Mouse (Mus musculus) heart, postnatal 10 days (tissue): ENCODE measurements at regions not wholly inside any gene's neighbourhood (a gene's known extent, or its start where the extent isn't known, plus 50 kb on each side); places are given as distances from the start of the nearest gene placed in this dataset.

Experiments
- DNase-seq, 2 experiments: peaks; one replicate each; pipeline ENCODE4 v3.0.0; 2021
- intact Hi-C: fragments of 180-260 bp; cut with DNase I; formaldehyde crosslinking; loops from one replicate; pipeline ENCODE4 v1.15.1; 2025

DNA sequence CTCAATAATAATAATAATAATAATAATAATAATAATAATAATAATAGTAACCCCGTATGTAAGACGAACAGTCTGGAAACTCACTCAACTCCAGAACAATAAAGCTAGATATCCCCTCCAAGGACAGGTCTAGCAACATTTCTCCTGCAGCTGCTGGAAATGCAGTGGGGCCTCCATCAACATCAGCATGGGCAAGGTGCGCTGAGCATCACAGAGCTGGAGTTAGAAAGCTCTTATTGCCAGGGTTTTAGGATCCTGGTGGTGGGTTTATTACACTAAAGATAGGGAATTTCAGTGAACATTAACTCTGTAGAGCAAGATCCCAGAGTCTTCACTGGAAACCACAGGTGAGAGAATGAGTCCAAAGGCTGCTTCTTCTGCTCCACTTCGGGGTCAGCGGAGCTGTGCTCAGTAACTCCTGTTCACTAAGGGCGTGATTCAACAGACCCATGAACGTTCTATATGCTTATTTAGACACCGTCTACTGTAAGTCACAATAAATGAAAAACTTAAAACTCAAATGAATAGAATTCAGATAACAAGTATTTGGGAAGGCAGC, 64.6 kb upstream of the Ube2e1 start:
- intact Hi-C loops, result no loop called here
- no peak for DNase-seq

DNA sequence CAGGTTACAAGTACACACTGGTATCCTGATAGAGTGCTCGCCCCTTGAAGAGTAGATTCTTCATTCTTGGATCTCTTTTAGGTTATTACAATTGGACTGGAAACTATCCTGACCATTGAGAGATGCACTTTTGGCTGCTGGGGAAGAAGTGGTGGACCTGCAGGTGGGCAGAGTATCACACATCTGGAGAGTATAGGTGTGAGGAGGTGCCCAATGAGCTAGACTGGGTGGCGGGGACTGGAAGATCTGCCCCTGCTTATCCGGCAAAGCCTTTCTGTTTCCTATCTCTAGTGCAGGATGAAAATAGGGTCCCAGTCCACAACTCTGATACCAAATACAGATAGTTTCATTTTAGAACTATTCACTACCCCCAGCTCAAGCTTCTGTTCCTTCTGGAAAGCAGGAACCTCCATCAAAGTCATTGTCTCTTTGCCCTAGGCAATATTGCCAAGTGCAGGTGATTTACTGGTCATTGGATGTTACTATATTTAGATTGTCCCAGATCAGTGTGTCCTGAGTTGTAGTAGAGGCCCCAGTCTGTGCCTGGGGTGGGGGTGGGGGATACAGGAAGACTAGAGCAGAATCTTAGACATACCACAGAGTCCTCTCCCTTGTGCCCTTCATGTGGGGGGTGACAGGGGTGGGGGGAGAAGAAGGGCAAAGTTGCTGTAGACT, 62.5 kb upstream of the Ube2e1 start:
- DNase-seq, result peak in 1 of 2 experiments; percentile 15
- intact Hi-C loops, result no loop called here

DNA sequence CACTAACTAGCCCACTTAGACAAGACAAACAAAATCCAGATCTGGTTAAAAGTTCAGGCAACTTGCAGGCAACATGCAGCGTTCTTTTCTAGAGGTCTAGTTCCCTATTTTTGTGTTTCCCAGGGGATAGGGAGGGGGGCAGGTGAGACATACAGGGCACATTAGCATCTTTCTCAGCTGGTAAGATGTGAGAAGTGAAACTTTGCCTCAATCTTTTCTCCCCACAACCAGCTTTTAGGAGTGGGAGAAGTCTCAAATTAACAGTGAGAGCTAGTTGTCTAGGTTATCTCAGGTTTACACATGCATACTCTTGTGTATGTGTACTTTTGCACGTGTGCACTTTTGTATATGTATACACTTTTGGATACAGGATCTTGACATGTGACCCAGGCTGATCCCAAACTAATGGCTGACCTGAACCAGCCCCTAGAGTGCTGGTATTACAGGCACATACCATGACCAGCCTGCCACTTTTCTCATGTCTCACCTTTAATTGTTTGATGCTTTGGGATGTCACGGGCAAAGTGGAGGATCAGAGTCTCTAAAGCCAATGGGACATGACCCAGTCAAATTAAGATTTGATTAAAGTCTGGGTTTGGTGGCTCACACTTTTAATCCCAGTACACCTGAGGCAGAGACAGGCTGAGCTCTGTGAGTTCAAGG, 60.3 kb upstream of the Ube2e1 start:
- DNase-seq, result no peak
- intact Hi-C loops, result no loop called here

DNA sequence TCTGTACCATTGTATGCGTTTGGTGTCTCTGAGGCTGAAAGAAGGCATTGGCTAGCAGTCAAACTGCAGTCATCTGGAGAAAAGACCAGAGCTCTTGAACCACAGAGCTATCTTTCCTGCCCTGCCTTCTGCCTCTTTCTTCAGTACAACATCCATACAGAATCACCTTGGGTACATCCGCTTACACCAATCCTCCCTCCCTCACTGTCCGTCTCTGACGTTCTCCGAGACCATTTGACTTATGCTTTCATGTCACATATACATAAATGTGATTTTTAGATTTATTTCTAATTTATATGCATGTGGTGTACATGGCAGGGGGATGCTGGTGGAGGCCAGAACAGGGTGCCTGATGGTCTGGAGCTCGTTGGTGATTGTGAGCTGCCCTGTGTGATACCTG, 57.7 kb upstream of the Ube2e1 start:
- no peak for DNase-seq
- intact Hi-C loops, result no loop called here

DNA sequence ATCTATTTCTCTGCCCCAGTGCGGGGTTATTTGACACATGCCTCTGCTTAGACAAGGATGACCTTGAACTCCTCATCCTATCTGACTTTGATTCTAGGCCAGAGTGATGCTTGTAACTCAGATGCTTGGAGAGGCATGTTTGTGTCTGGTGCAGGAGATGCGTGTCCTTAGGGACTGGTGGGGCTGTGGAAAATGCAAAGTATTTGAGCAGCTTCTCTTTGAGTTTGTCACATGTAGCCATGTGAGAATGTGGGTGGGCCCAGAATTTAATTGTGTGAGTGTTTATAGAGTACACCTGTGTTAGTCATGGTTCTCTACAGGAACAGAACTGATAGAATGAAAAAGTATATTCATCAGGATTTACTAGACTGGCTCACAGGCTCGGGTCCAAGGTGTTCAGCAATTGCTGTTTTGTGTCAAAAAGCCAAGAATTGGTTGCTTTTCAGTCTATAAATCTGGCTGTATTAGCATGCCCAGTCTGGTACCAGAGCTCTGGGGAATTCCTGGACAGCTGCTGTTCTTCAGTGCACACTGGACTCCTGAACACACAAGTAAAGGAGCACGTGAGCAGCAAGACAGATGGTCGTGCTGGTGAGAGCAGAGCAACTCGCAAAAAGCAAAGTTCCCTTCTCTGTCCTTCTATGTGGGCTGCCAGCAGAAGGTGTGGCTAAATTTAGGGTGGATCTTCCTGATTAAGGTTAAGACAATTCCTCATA, 54.5 kb upstream of the Ube2e1 start:
- DNase-seq, result no peak
- intact Hi-C loops, result no loop called here
